Mouse (Mus musculus): ENCODE measurements around the gene Hmgb1.

DNA sequence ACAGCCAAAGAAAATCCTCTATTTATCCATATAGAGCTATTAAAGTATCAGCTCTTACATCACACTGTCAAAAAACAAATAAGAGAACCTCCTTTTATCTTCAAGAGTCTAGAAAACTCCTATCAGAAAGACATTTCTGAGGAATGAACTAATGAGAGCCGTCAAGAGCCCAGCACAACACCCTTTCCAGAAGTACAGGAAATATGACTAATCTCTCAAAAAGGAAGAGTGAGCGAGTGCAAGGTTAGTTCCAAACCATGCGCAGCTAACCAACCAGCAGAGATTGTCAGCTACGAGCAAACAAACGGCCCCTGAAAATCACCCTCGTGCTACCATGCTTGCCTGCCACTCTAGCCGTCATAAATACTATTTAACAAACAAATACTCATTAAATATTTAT lies 21.4 kb downstream of the Hmgb1 start:
- TF ChIP-seq CTCF (IDR thresholded peaks at IDR 0.05; ENCODE audit: borderline replicate concordance, extremely low read depth, insufficient read depth, insufficient read length) (no peak), POLR2A (IDR thresholded peaks at IDR 0.05; ENCODE audit: borderline replicate concordance, extremely low read depth, insufficient read depth, insufficient read length, poor library complexity, severe bottlenecking) (no peak)
